Mouse (Mus musculus) frontal cortex, postnatal 36 days (tissue): ENCODE data around the gene Hes2.
A peak's percentile ranks its signal among the peaks of the same experiment; 100 is the strongest.

Experiments
- DNase-seq, 2 experiments: peaks; one replicate each; pipeline ENCODE4 v3.0.0; 2022; ENCODE audit warnings: low spot score in 2 of 2

The Hes2 gene

DNA sequence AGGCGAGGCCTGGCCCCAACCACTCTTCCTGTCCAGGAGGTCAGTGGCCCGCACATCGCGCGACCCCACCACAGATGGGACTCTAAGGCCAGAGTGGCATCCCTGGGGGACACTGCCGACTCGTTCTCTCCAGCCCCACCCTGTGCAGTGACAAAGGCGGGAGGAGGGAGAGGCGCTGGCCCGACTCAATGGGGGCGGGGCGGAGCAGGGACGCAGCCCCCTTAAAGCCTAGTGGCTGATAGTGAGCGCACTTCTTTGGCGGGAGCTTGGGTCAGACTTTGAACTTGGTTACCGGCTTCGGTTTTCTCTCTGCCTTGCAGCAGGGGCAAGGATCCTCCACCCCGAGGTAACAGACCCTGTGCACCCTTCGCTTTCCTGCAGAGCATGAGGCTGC, 615 bp downstream of the Hes2 start:
- DNase-seq = no peak

DNA sequence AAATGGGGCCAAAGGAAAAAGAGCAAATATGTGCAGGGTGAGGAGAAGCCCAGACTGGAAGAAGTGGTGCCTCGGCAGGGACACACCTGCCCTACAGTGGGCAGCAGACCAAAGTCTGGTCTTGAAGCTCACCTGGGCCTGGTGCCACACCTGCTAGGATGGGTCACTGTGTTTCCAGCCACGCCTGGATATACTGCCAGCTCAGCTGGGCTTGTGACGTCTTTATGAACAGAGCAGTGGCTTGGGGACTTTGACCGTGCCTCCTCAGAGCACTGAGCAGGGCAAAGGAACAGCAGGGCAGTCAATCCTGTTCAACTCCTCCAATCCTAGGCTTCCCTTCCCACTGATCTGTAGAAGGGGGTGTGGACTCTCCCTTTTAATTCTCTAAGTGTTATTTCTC, 2.1 kb downstream of the Hes2 start:
- DNase-seq = no peak

DNA sequence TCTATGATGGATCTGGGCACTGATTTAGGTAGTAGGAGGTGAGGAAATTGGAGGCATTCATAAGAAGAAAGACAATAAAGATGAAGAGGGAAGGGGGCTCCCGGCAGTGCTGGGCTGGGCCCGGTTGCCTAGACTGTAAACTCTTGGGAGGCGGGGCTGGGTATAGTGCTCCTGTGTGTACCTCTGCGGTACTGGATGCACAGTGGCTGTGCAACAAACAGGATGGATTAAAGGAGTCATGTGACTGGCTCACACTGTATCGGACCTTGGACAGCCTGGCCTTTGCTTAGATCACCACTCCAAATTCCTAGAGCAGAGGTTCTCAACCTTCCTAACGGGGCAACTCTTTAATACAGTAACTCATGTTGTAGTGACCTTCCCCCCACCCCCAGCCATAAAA, 2.9 kb downstream of the Hes2 start:
- DNase-seq = no peak

DNA sequence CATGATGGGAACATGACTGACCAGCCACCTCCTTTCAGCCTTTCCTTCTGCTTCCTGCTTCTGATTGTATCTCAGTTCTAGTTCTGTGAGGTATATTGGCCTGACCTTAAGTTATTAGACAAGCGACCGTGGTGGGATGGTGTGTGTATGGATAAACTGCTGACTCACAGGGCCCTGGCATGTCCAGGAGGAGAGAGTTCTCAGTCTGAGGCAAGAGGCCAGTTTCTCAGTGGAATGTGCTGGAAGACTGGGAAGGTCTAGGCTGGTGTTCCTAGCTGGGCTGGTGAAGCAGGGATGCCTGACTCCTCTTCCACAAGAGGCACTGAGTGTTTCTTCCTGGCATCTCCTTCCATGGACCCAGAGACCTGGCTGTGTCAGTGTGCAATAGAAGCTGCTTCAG, 4.1 kb downstream of the Hes2 start:
- DNase-seq = no peak

DNA sequence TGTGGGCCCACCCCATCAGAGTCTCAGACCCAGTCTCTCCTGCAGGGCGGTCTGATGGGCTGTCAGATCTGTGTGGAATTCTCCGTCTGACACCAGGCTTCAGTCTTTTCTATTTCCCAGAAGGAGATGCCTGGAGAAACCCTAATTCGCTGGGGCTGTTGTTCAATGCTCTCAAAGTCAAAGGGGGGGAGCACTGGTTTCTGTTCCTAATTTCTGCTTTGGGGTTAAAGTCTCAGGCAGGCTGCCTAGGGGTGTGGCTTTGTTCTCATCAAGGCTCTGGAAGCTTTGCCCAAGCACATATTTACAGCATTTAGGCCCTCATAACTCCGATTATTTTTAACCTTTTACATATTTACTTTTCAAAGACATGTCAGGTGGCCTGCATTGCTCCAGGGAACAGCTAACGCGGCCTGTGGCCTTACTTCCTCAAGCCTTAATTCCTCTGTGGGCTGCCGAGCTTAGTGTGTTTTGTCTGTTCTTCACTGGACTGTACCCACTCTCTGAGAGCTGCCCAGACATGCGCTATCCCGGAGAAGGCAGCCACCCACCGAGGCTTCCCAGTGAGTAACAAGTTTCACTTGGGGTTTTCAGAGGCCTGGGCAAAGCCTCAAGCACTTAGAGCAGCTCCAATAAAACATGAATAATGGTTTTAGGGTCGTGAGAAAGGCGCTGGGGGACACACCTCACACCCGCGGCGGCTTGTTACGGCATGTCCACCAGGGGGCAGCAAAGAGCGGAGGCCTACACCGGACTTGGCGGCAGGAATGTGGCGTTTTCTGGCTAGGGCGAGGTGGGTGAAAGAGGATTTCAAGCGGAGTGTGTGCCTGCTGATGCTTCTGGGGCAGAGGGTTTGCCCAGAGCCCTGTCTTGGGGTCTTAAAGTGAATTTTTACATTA, 6.6 kb downstream of the Hes2 start:
- DNase-seq = peak in 1 of 2 experiments; percentile 61

DNA sequence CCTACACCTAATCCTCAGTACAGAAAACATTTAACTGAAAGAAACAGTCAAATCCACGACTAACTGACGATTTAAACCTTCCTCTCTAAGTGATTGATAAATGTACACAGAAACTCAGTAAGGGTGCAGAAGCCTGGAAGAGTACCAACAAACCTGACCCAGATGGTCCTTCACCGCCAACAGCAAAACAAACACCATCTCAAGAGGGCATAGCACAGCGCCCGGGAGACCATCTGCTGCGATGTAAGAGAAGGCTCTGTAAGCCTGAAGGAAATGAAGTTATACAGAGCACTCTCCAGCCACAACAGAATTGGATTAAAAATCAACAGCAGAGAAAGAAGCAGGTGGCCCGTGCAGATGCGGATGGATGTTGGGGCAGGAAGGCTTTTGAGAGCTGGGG, 9.4 kb downstream of the Hes2 start:
- DNase-seq = no peak

DNA sequence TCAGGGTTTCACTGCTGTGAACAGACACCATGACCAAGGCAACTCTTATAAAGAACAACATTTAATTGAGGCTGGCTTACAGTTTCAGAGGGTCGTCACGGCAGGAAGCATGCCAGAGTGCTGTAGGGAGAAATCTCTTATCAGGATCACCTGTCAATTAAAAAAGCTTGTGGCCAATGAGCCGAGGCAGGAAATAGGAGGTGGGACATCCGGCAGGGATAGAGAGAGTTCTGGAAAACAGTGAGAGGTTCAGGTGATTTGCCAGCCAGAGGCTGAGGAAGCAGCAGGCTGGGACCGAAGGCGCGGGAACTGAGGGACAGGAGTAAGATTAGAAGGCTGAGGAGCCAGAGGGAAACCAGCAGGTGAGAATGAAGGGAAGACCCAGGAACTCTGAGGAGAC, 10.4 kb downstream of the Hes2 start:
- no peak for DNase-seq

DNA sequence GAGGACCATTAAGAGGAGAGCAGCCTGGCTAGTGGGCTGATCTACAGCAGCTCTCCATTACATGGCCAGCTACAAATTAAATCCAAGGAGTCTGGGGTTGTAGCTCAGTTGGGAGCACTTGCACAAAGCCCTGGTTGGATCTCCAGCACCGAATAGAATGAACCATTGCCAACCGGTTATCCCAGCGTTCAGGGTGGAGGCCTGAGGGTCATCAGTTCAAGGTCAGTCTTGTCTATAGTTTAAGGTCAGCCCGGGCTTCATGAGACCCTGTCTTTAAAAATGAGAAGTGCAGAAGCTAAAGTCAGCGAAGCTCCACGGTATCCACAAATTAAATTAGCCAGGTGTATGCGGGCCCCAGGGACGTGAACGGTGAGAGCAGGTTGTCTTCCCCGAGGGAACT, 11.6 kb downstream of the Hes2 start:
- no peak for DNase-seq

DNA sequence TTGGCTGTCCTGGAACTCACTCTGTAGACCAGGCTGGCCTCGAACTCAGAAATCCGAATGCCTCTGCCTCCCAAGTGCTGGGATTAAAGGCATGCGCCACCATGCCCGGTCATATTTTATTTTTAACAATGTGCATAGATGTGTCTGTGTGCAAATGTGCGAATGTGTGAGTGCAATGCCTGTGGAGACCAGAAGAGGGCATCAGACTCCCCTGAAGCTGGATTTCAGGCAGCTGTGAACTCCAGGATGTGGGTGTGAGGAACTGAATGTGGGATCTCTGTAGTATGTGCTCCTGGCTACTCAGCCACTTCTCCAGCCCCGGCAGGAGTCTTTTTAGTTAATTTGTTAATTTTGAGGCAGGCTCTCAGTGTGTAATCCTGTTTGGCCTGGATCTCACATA, 12.9 kb downstream of the Hes2 start:
- no peak for DNase-seq

DNA sequence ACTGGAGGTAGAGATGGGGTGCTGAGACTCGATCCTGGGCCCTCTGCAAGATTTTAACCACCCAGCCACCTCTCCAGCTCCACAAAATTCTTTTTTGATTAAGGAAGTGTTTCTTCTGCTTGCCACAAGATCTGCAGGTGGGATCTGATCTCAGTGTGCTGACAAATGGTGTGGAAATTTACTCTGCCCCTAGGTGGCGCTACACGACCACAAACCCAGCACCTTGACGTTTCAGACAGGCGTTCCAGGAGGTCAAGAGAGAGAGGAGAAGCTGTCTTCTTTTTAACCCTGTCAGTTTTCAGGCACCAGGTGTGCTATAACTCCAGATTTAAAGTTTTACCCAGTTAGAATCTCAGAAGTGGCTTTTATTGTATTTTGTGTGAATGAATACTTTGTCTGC, 14.4 kb downstream of the Hes2 start:
- DNase-seq = peak; percentile 85 to 91

DNA sequence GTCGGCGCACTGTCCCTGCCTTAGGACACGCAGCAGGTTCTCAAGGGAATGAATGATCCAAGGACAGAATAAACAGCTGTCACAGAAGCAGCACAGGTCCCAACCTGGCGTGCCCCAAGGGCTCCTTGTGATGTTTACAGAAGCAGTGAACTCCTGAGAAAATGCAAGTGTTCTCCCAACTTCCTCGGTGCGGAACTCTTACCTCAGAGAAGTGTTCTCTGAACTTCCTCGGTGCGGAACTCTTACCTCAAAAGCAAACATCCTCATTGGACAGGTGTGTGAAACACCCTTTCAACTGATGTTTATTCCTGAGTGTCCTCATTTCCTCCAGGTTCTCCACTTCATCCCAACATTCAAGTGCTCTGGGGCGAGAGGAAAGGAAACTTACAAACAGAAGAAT, 15.3 kb downstream of the Hes2 start:
- no peak for DNase-seq

DNA sequence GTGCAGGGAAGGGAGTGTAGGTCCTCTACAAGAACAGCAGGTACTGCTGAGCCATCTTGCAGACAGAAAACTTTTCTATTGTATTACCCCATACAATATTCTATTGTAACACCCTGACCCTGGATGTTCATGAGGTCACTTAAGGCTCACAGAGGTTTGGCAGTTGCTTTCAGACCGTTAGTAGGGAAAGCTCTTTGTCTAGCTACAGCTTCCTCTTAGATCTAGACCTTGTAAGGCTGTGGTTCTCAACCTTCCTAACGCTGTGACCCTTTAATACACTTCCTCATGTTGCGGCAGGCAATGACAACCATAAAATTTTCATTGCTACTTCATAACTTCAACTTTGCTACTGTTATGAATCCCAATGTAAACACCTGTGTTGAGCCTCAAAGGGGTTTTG, 18.0 kb downstream of the Hes2 start:
- no peak for DNase-seq

DNA sequence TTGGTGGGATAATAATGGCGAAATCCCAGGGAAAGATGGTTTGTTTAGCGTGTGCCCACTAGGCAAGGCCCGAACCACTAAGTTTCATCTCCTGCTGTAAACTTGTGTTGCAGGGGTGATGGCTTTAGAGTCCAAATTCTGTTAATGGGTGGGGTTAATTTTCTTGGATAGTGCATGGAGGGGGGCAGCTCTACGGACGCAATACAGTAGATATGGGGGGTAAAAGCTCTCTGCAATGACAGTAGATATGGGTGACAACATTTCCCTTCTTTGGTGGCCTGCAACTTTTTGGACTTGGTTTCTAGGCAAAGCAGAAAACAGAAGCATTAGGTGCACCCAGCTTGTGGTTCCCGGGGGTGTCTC, 18.5 kb downstream of the Hes2 start:
- DNase-seq = no peak

DNA sequence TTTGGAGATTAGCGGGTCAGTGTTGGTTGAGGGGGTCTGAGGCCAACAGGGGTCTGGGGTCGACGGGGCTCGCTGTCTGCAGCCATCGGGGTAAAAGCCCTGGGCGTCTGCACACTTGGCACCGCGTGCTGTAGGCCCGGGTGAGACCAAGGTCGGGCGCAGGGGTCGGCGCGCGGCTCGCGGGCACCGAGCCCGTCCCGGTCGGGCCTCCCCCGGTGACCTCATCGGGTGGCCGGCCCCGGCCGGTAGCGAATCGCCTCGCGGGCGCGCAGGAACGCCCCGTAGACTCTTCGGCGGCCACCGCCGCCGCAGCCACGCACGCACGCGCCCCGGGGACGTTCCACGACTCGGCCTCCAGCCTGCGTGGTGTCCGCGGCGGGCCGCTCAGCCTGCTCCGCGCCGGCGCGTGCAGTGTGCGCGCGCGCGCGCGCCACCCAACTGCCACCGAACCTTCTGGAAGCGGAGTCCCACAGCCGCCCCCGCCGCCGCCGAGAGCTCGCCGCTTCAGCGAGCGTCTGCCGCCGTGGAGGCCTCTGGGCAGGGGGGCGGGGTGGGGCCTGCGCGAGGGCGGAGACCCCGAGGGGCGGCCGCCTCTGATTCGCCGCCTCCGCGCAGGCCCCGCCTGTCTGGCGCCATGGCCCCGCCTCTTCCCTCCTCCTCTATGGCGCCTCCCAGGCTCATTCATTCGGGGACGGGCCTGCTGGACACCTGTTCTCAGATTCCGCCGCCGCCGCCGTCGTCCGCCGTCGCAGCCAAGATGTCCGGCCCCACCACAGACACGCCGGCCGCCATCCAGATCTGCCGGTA, 19.1 kb downstream of the Hes2 start, which contains the start of gene Acot7:
Gene Acot7 (plus strand): TSS at position 598 of the 807 bp plus-strand sequence.
- DNase-seq = peak; percentile 84 to 89

DNA sequence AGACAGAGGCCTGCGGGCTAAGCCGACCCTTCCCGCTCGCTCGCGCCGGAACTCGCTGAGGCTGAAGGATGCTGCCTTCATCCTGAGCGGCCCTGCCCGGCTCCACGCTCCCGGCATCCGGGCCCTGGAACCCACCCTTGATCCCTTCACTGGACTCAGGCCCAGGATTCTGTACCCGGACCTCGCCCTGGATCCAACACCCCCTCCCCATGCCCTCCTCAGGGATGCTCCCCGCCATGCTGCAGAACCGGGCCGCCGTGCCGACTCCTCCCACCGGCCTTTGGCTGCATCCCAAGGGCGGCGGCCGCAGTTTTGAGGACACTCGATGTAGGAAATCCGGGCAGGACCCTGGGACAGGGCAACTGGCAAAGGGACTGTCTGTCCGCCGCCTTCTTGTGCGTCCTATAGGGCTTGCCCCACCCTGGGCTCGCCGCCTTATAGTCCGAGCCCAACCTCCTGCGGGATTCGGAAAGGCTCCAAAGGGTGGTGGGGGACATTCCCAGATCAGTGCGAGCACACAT, 19.7 kb downstream of the Hes2 start:
- peak in 1 of 2 experiments; percentile 51 for DNase-seq

DNA sequence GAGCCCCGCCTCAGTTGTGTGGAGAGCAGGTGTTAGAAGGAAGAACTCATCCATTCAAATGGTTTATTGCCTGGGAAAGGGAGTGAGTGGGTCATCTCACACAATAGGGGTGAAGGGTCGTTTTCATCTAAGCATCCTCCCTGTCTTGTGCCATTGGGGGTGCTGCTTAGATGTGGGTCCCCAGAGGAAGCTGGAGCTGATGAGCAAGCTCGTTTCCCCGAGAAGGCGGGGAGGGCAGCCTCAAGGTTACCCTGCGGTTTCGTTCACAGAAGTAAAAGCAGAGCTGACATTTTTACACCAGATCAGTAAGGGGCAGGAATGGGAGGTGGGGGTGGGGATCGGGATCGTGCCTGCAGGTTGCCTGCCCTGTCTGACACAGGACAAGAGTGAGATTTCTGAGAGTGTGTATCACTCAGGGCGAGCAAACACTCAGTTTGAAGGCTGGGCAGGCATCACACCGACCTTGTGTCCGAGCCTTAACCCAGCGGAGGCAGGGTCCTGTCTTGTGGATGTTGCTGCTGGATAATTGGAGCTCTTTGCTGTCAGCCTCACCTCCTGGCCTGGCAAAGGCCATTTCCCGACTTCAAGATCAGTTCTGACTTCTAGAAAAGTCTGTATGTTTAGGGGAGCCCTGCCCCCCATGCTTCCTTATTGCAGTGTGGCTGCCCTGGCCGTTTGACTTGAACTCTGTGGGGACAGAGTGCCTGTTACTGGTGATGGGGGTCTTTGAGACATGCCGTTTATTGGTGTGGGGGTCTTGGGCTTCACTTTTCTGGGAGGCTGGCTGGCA, 20.4 kb downstream of the Hes2 start:
- no peak for DNase-seq

DNA sequence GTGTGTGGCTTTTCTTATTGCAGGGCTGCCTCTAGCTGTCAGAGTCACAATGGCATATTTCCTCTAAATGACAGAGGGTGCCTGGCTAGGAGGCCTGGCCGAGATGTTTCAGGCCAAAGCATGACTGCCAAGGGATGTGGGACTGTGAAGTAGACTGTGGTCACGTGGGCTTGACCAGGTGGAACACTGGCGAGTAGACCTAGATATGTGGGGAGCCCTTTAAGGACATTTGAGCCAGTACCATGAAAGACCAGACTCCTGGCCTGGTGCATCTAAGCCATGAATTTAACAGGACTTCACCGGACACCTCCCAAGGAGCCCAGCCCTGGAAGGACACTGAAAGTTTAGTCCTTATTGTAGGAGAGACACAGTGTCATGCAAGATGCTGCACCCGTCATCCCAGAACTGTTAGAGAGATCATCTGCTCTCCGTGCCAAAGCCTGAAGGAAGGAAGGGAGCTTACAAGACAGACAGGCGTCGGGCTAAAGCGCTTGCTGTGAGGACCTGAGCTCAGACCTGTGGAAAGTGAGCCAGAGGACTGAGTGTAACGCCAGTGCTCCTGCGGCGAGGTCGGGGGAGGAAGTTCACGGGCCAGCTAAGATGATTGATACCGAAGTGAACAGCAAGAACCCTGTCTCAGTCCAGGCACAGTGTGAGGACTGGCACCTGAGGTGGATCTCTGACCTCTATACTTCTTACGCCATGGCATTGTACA, 21.4 kb downstream of the Hes2 start:
- DNase-seq = no peak

DNA sequence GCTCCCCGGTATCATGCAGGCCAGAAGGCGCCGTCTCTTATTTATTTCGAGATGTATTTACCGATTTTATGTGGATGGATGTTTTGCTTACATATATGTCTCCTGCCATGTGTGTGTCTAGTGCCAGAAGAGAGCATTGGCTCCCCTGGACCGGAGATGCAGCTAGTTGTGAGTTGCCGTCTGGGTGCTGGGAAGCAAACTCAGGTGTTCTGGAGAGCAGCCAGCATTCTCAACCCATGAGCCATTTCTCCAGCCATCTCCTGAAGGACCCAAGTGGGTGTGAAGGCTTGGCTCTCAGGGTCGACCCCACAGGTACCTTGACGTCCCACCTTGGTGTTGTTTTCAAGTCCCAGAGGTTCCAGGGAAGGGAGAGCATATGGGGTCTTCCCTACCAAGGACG, 23.5 kb downstream of the Hes2 start:
- DNase-seq = no peak

DNA sequence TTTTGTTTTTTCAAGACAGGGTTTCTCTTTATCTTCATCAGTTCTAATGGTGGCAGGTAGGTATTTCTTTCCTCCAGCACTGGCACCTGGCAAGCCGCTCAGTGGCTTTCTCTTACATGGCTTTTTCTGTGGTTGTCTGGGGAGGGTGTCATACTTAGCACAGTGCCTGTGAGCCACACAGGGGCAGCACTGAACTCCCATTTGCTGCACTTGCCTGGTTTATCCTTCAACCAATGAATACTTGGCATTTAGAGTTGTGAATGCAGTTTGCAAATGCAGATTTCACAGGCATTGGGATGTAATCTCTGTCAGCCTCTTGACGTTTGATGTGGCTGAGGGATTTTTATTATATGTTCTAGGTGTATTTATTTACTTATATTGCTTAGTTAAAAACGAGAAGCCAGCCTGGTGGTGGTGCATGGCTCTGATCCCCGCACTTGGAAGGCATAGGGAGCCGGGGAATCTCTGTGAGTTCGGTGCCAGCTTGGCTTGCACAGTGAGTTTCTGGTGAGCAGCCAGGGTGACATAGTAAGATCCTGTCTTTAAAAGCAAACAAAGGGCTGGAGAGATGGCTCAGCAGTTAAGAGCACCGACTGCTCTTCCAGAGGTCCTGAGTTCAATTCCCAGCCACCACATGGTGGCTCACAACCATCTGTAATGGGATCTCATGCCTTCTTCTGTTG, 25.8 kb downstream of the Hes2 start:
- DNase-seq = peak in 1 of 2 experiments; percentile 64

DNA sequence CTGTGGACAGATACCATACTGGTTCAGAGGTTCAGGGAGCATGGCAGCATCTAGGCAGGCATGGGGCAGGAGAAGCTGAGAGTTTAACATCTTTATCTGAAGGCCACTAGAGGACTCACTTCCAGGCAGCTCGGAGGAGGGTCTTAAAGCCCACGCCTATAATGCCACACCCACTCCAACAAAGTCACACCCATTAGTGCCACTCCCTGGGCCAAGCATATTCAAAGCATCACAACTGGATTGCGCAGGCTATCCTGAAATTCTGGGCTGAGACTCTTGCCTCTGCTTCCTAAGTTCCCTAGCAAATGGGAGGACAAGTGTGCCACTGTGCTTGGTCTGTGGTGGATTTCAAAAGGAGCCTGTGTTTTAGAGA, 26.5 kb downstream of the Hes2 start:
- DNase-seq = no peak
